Mouse (Mus musculus) ES-Bruce4 (cell line): ENCODE data around the gene Acss1.

ENCODE experiments used
- CTCF ChIP-seq: IDR thresholded peaks from one replicate; pipeline ENCODE4 v1.8.1; 2011; ENCODE audit warnings: low read depth, low read length
- EP300 ChIP-seq: IDR thresholded peaks from 2 replicates; pipeline ENCODE4 v1.6.1; 2011; ENCODE audit warnings: low read depth, low read length; ENCODE audit not compliant: insufficient read depth
- POLR2A ChIP-seq: IDR thresholded peaks from one replicate; pipeline ENCODE4 v1.8.1; 2011; ENCODE audit warnings: low read length; ENCODE audit not compliant: insufficient read depth

GRCm38 (mm10) chr2:150635877-150636446 lies 32.3 kb downstream of the Acss1 start:
- TF ChIP-seq POLR2A (no peak), CTCF (no peak), EP300 (no peak)
